Mouse (Mus musculus) testis, postnatal 10 days (tissue): Measurements from ENCODE around the gene Cyp2b9.
"Not testable (repeated sequence)": the region's sequence is repeated elsewhere in the genome, so short reads cannot be mapped to it uniquely, and the experiment has no call there.

Experiments used
- DNase-seq: peaks from one replicate; pipeline ENCODE4 v3.0.0; 2021; ENCODE audit warnings: low spot score

Gene Cyp2b9

DNA sequence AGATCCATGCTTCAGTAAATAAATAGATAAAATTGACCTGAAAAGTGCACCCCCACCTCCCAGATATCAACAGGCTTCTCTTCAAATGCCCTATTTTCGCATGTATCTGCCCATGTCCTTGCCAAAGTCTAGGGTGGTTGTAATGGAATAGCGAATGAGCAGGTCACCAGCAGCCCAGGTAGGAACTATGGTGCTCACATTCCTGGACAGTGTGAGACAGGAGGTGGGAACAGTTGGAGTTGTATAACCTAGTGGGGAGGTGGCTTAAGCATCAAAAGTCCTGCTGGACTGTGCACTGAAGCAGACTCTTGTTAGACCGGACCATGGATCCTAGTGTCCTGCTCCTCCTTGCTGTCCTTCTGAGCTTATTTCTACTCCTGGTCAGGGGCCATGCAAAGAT lies at the start of gene Cyp2b9:
Gene Cyp2b9, plus strand, starts transcription at position 301 of the 400 bp plus-strand sequence.
- DNase-seq, result not testable (repeated sequence)

DNA sequence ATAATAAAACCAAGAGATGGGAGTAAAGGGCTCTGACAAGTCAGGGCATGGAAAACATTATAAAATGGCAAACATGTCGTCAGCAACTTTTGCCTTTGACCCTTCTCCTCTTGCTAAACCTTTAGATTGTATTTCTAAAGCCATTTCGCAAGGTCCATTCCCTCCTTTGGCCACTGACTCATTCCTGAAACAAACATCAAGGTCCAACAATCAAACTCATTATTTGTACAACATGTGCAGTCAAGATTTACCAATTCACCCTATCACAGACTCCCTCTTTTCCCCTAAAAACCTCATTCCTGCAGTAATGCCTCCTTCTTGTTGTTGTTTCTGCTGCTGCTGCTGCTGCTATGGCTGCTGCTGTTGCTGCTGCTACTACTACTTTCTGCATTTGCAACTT lies 33.6 kb upstream of the Cyp2b9 start:
- DNase-seq, result not testable (repeated sequence)

DNA sequence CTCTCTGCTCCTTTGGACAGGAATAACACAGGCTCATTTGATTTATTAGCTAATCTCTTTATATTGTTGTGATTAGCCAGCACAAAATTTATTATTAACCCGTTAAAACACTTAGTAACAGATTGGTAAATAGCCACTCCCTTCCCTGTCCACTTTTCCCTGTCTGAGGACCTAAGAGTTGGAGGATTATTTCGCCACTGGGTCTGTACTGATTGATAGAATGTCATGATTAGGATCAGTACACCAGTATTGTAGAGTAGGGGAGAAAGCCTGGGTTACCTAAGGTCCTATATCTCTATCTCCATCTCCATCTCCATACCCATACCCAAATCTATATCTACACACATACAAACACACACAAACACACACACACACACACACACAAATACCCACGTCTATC lies 29.6 kb upstream of the Cyp2b9 start:
- DNase-seq, result not testable (repeated sequence)

DNA sequence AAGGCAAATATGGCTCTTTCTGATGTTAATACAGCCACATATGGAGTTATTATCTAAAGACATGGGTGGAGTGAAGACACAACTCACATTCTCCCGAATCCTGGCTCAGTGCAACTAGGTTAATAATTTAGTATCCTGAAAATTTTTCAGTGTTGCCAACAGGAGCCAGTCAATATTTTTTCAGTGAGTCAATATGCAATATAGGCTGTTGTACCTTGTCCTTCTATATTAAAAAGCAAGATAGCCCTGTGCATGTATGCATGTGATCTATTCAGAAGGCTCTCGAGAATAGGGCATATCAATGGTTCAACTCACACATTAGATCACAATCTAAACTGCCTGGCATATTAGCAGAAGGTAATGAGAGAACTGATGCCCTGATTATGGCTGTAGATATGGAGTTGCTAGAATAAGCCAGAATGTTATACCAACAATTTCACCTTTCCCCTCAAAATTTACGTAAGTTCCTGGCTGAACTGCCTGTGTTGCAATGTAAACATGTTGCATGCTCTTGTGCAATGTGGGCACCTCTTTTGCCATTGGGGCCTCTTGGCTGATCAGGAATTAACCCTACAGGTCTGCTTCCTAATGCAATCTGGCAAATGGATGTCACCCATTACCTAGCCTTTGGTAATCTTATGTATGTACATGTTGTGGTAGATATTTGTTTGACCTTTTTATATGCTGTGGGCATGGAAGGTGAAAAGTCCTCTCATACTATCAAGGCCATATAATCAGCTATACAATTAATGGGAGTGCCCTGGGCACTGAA lies 4.3 kb upstream of the Cyp2b9 start:
- DNase-seq, result not testable (repeated sequence)

DNA sequence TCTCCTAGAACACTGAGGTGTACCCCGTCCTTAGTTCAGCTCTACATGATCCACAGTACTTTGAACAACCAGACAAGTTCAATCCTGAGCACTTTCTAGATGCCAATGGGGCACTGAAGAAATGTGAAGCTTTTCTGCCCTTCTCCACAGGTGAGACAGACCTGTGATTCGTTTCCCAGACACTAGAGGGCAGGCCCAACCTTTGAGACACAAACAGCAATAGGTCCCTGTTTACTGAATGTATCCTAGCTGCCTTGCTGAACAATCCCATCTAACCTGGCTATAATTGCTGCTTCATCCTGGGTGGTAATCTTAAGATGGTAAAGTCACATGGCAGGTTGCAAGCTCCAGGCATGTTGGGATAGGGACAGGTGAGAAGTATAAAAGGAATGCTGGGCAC lies 27.9 kb downstream of the Cyp2b9 start:
- no peak for DNase-seq

GRCm38 (mm10) chr7:26260034-26260433 lies 86.8 kb downstream of the Cyp2b9 start, which contains the start of gene Vmn1r184:
Gene Vmn1r184, plus strand, starts transcription at chr7:26260334.
- not testable (repeated sequence) for DNase-seq
